Mouse (Mus musculus): ENCODE data around the gene Neurog2. TPM values are rescaled to one million over a fixed set of nuclear protein-coding genes. Genes with fewer than 3 reads are reported as not detected.

The Neurog2 gene
- polyA plus RNA-seq, 1 experiment, result 0.12 TPM

DNA sequence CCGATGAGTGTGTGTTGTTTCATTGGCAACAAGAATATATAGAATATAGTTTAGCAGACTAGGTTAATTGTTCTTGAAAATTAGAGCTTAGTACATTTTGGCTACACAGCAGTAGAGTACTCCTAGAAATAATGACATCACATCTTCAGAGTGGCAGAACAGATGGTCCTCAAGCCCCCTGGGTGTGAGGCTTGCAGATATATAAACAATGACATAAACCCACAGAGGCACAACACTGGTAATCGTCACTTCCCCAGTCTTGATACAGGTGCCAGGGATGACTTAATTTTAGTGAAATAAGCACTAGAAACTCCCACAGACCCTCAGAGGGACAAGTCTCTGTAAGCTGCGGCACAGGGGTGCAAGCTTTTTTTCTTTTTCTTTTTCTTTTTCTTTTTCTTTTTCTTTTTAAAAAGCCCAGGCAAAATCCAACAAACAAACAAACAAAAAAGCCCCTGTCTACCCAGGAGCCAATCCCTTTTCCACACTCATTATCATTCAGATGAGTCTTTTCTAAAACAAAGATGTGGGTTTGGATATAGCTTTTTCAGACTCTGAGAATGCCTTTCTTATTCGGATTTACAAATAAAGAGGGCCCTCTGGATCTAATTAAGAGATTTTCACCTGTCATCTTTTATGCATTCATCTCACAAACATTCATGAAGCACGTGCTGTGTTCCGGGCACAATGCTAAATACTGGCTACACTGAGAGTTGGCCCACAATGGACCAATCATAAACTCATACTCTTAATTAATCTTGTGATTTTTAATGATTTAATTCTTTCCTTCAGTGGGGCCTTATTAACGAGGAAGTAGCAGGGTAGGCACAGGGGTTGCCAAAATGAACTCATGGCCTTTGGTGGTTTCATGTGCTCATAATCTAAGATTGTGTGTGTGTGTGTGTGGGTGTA, 19.1 kb downstream of the Neurog2 start:
- H3K4me1 ChIP-seq (ENCODE audit: control insufficient read depth, insufficient read depth, low read length), result no peaks in the 10 kb centered on the region
- H3K27me3 ChIP-seq (ENCODE audit: control insufficient read depth, insufficient read depth, low read length), result no peaks in the 10 kb centered on the region
- no peak for TF ChIP-seq POLR2A (IDR thresholded peaks at IDR 0.05; ENCODE audit: control insufficient read depth, low read depth, low read length)
- no peak for TF ChIP-seq CTCF (IDR thresholded peaks at IDR 0.05; ENCODE audit: control insufficient read depth, insufficient read depth, insufficient replicate concordance, low read depth, low read length)
- H3K36me3 ChIP-seq (ENCODE audit: control insufficient read depth, insufficient read depth, low read length), result no peaks in the 10 kb centered on the region
- no peak overlapping the region for H3K27ac ChIP-seq (ENCODE audit: control insufficient read depth, insufficient read depth, low read depth, low read length)
- no peak overlapping the region for H3K4me3 ChIP-seq (ENCODE audit: control insufficient read depth, low read depth, low read length)

GRCm38 (mm10) chr3:127660712-127661111, 27.8 kb downstream of the Neurog2 start:
- Histone ChIP-seq H3K36me3 (ENCODE audit: control insufficient read depth, insufficient read depth, low read length) (no peaks in the 10 kb centered on the region), H3K4me1 (ENCODE audit: control insufficient read depth, insufficient read depth, low read length) (no peaks in the 10 kb centered on the region), H3K4me3 (ENCODE audit: control insufficient read depth, low read depth, low read length) (no peak overlapping the region), H3K27me3 (ENCODE audit: control insufficient read depth, insufficient read depth, low read length) (no peaks in the 10 kb centered on the region), H3K27ac (ENCODE audit: control insufficient read depth, insufficient read depth, low read depth, low read length) (no peak overlapping the region)
- no peak for TF ChIP-seq POLR2A (IDR thresholded peaks at IDR 0.05; ENCODE audit: control insufficient read depth, low read depth, low read length)
- no peak for TF ChIP-seq CTCF (IDR thresholded peaks at IDR 0.05; ENCODE audit: control insufficient read depth, insufficient read depth, insufficient replicate concordance, low read depth, low read length)

DNA sequence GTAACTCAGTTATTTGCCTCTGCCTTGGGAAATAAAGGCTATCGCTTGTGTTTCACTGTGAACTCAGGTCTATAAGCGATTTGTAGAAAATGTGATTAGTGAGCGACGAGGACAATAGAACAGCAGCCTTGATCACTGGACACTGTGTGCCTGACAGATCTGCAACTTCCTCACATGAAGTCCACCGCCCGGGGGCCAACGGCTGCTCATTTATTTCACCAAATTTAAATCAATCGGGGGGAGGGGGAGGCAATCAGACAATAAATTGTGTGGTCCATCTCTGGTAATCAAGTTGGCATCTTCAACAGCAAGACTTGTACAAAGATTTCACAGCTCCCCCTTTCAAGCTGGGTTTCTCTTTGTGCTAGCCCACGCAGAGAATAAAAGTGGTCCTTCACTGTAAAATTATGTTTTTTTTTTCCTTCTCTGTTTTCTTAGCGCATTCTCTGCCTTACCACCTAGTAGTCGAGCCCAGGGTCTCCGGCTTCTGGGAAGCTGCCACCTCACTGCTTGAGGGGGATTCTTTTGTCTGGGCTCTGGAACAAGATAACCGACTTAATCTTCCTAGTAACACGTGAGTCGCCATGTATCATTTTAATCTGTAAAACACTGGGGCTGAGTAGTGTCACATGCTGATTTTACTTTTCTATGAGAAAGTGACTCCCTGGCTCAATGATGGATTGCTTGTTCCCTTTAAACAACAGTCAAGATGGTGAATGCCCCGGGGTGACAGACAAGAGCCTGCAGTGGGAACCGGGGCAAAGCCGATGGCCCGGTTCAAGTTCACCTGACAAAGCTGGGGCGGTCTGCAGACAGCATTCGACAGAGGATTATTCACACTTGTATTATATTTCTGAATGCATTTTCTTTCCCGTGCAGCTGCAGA, 29.0 kb downstream of the Neurog2 start:
- Histone ChIP-seq H3K27me3 (ENCODE audit: control insufficient read depth, insufficient read depth, low read length) (no peaks in the 10 kb centered on the region), H3K4me1 (ENCODE audit: control insufficient read depth, insufficient read depth, low read length) (no peaks in the 10 kb centered on the region), H3K4me3 (ENCODE audit: control insufficient read depth, low read depth, low read length) (no peak overlapping the region), H3K27ac (ENCODE audit: control insufficient read depth, insufficient read depth, low read depth, low read length) (no peak overlapping the region; the same call in 1 of the 2 replicates), H3K36me3 (ENCODE audit: control insufficient read depth, insufficient read depth, low read length) (no peaks in the 10 kb centered on the region)
- no peak for TF ChIP-seq POLR2A (IDR thresholded peaks at IDR 0.05; ENCODE audit: control insufficient read depth, low read depth, low read length)
- no peak for TF ChIP-seq CTCF (IDR thresholded peaks at IDR 0.05; ENCODE audit: control insufficient read depth, insufficient read depth, insufficient replicate concordance, low read depth, low read length)

GRCm38 (mm10) chr3:127679703-127680102, 46.8 kb downstream of the Neurog2 start:
- Histone ChIP-seq H3K27ac (ENCODE audit: control insufficient read depth, insufficient read depth, low read depth, low read length) (no peak overlapping the region), H3K4me1 (ENCODE audit: control insufficient read depth, insufficient read depth, low read length) (peaks cover 6% of the 10 kb centered on the region), H3K36me3 (ENCODE audit: control insufficient read depth, insufficient read depth, low read length) (no peaks in the 10 kb centered on the region), H3K4me3 (ENCODE audit: control insufficient read depth, low read depth, low read length) (peak overlapping the region; percentile 74), H3K27me3 (ENCODE audit: control insufficient read depth, insufficient read depth, low read length) (no peaks in the 10 kb centered on the region)
- TF ChIP-seq CTCF (IDR thresholded peaks at IDR 0.05; ENCODE audit: control insufficient read depth, insufficient read depth, insufficient replicate concordance, low read depth, low read length) (no peak), POLR2A (IDR thresholded peaks at IDR 0.05; ENCODE audit: control insufficient read depth, low read depth, low read length) (no peak)

Other genes starting within 250 kb of the Neurog2 start
- gene Ank2, start 133.8 kb upstream of the Neurog2 start, polyA plus RNA-seq (2012; rRNA removed), result 52.1 and 53.8 TPM in 2 replicates
- gene Larp7, start 79.8 kb upstream of the Neurog2 start, polyA plus RNA-seq (2012; rRNA removed), result 50.5 and 60.0 TPM in 2 replicates
- gene Zgrf1, start 79.6 kb upstream of the Neurog2 start, polyA plus RNA-seq (2012; rRNA removed), result 3.9 and 4.1 TPM in 2 replicates
- 3.0 and 3.2 TPM in 2 replicates for gene Alpk1, start 147.4 kb downstream of the Neurog2 start, polyA plus RNA-seq (2012; rRNA removed)
- gene Tifa, start 156.7 kb downstream of the Neurog2 start, polyA plus RNA-seq (2012; rRNA removed), result 0.72 and 0.96 TPM in 2 replicates
- 13.5 and 21.5 TPM in 2 replicates for gene Ap1ar, start 204.4 kb downstream of the Neurog2 start, polyA plus RNA-seq (2012; rRNA removed)

All from testis, adult 2 months (tissue).